In the genomic region with DNA sequence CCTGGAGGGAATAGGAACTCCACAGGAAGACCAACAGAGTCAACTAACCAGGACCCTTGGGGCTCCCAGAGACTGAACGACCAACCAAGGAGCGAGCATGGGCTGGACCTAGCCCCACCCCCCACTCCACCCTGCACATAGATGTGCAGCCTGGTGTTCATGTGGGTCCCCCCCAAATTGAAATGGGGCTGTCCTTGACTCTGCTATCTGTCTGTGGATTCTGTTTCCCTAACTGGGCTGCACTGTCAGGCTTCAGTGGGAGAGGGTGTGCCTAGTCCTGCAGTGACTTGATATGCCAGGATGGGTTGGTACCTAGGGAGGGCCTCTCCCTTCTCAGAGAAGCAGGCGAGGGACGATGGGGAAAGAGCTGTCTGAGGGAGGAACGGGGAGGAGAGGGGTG, we compare ENCODE assay signal across 12 mouse cellular contexts.
DNase-seq lines count a peak whose midpoint lies in the region; ATAC-seq lines count a peak whose summit lies in the region.
"Had no signal": no experiment of that assay in that cellular context is flagged by ENCODE, and none has a peak within 500 bp of the region (broad histone marks: within the 10 kb centered on the region; RNA-seq: fewer than 3 reads in every experiment).

No protein-coding gene starts in this region.

- H3K4me2 ChIP-seq in forebrain, embryonic 15.5 days (replicated peaks): no peak overlapping the region
- H3K4me2 ChIP-seq in forebrain, embryonic 12.5 days: no peak overlapping the region
- H3K4me2 ChIP-seq in lung, embryonic 15.5 days: no peak overlapping the region
- H3K4me2 ChIP-seq in limb, embryonic 13.5 days (replicated peaks): no peak overlapping the region; the same call in 1 of the 2 replicates
- H3K4me2 ChIP-seq: midbrain, embryonic 12.5 days had no signal

- no peak for DNase-seq in lung, adult 18-20 months
- peak; percentile 14 to 15 for DNase-seq in spleen, postnatal 14 days (ENCODE audit: low spot score in 2 of 2)
- no peak for DNase-seq in cerebellum, postnatal 14 days
- no peak for DNase-seq in T-cell, adult 2 months (ENCODE audit: low spot score)
- DNase-seq: adrenal gland, postnatal 10 days; cerebellum, postnatal 10 days; kidney, adult 8-10 months had no signal

- no peak overlapping the region for H3K4me3 ChIP-seq in forebrain, embryonic 15.5 days
- no peak overlapping the region for H3K4me3 ChIP-seq in forebrain, embryonic 12.5 days (replicated peaks)
- H3K4me3 ChIP-seq in lung, embryonic 15.5 days: no peak overlapping the region
- no peak overlapping the region for H3K4me3 ChIP-seq in limb, embryonic 13.5 days
- H3K4me3 ChIP-seq: midbrain, embryonic 12.5 days had no signal

- 90% methylated on average over 5 of the region's 5 CpGs for WGBS in forebrain, embryonic 15.5 days
- 92% methylated on average over 5 of the region's 5 CpGs for WGBS in forebrain, embryonic 12.5 days
- WGBS in lung, embryonic 15.5 days: 78% methylated on average over 5 of the region's 5 CpGs
- WGBS in limb, embryonic 13.5 days: 80% methylated on average over 5 of the region's 5 CpGs

- H3K4me1 ChIP-seq in forebrain, embryonic 15.5 days: no peaks in the 10 kb centered on the region
- peaks cover 9% of the 10 kb centered on the region for H3K4me1 ChIP-seq in forebrain, embryonic 12.5 days
- peaks cover 32% of the 10 kb centered on the region for H3K4me1 ChIP-seq in lung, embryonic 15.5 days
- peaks cover 65% of the 10 kb centered on the region for H3K4me1 ChIP-seq in limb, embryonic 13.5 days
- H3K4me1 ChIP-seq: midbrain, embryonic 12.5 days had no signal

- no peaks in the 10 kb centered on the region for H3K27me3 ChIP-seq in forebrain, embryonic 15.5 days
- no peaks in the 10 kb centered on the region for H3K27me3 ChIP-seq in forebrain, embryonic 12.5 days
- no peaks in the 10 kb centered on the region for H3K27me3 ChIP-seq in lung, embryonic 15.5 days
- H3K27me3 ChIP-seq in limb, embryonic 13.5 days: no peaks in the 10 kb centered on the region
- H3K27me3 ChIP-seq: midbrain, embryonic 12.5 days had no signal

- no peaks in the 10 kb centered on the region for H3K9me3 ChIP-seq in forebrain, embryonic 15.5 days
- H3K9me3 ChIP-seq in forebrain, embryonic 12.5 days: no peaks in the 10 kb centered on the region
- H3K9me3 ChIP-seq in lung, embryonic 15.5 days: no peaks in the 10 kb centered on the region
- H3K9me3 ChIP-seq in limb, embryonic 13.5 days: no peaks in the 10 kb centered on the region
- H3K9me3 ChIP-seq: midbrain, embryonic 12.5 days had no signal

- H3K9ac ChIP-seq in forebrain, embryonic 15.5 days (replicated peaks): no peak overlapping the region
- no peak overlapping the region for H3K9ac ChIP-seq in forebrain, embryonic 12.5 days
- H3K9ac ChIP-seq in lung, embryonic 15.5 days: no peak overlapping the region
- H3K9ac ChIP-seq in limb, embryonic 13.5 days: no peak overlapping the region
- H3K9ac ChIP-seq: midbrain, embryonic 12.5 days had no signal

- 0 out of 2 replicates have a peak, but pooled peaks have one; percentile 23 for ATAC-seq in forebrain, embryonic 15.5 days (replicated peaks)
- ATAC-seq in forebrain, embryonic 12.5 days (ENCODE audit: low FRiP score): no peak
- peak; percentile 68; the same call in 1 of the 2 replicates for ATAC-seq in lung, embryonic 15.5 days (ENCODE audit: borderline replicate concordance, extremely low read depth, low FRiP score, low TSS enrichment)
- ATAC-seq in limb, embryonic 13.5 days (ENCODE audit: low FRiP score, low read depth): no peak

- no peaks in the 10 kb centered on the region for H3K36me3 ChIP-seq in forebrain, embryonic 15.5 days
- H3K36me3 ChIP-seq in forebrain, embryonic 12.5 days (replicated peaks): no peaks in the 10 kb centered on the region
- no peaks in the 10 kb centered on the region for H3K36me3 ChIP-seq in lung, embryonic 15.5 days
- H3K36me3 ChIP-seq in limb, embryonic 13.5 days: no peaks in the 10 kb centered on the region
- H3K36me3 ChIP-seq: midbrain, embryonic 12.5 days had no signal

- H3K27ac ChIP-seq in forebrain, embryonic 15.5 days (replicated peaks): no peak overlapping the region
- H3K27ac ChIP-seq in forebrain, embryonic 12.5 days: no peak overlapping the region
- peak overlapping the region; percentile 68 for H3K27ac ChIP-seq in lung, embryonic 15.5 days
- 0 out of 2 replicates have a peak overlapping the region, but pooled peaks have one; percentile 11 for H3K27ac ChIP-seq in limb, embryonic 13.5 days
- H3K27ac ChIP-seq: midbrain, embryonic 12.5 days had no signal

Comparison
In these comparisons a context has a peak if more than half of its experiments do, and no peak if none do; other contexts are left out.
1. ATAC-seq: peak in forebrain, embryonic 15.5 days (single experiment) and lung, embryonic 15.5 days (single experiment); none in forebrain, embryonic 12.5 days (single experiment) and limb, embryonic 13.5 days (single experiment).
2. H3K27ac ChIP-seq: peak in lung, embryonic 15.5 days (single experiment) and limb, embryonic 13.5 days (single experiment); none in forebrain, embryonic 15.5 days (single experiment) and forebrain, embryonic 12.5 days (single experiment).
3. DNase-seq: peak in spleen, postnatal 14 days (2 of 2); none in lung, adult 18-20 months (0 of 2), cerebellum, postnatal 14 days (0 of 2) and T-cell, adult 2 months (single experiment).